Mouse (Mus musculus) kidney, adult 2 months (tissue): ENCODE data around the gene Vash1. TPM values are rescaled to one million over a fixed set of nuclear protein-coding genes. Genes with fewer than 3 reads are reported as not detected.

Experiments
- DNase-seq: peaks from one replicate; pipeline ENCODE4 v3.0.0; 2021
- H3K27ac ChIP-seq: fragments of 200-500 bp; 2 replicates; pipeline ENCODE4 v1.5.1; 2012; ENCODE audit warnings: low read depth, low read length, control low read depth, inconsistent platforms; ENCODE audit not compliant: insufficient read depth
- H3K27me3 ChIP-seq: fragments of 200-500 bp; replicated peaks from 2 replicates; pipeline ENCODE4 v1.6.1; 2012; ENCODE audit warnings: mild to moderate bottlenecking, moderate library complexity, low read length, inconsistent platforms; ENCODE audit not compliant: control insufficient read depth, insufficient read depth
- H3K36me3 ChIP-seq: fragments of 200-500 bp; 2 replicates; pipeline ENCODE4 v1.6.1; 2012; ENCODE audit warnings: mild to moderate bottlenecking, moderate library complexity, low read length, inconsistent platforms; ENCODE audit not compliant: control insufficient read depth, insufficient read depth
- H3K4me1 ChIP-seq: fragments of 200-500 bp; 2 replicates; pipeline ENCODE4 v1.6.1; 2011; ENCODE audit warnings: low read length; ENCODE audit not compliant: control insufficient read depth, insufficient read depth
- H3K4me3 ChIP-seq: fragments of 200-500 bp; 2 replicates; pipeline ENCODE4 v1.5.1; 2011; ENCODE audit warnings: mild to moderate bottlenecking, low read depth, low read length, control low read depth; ENCODE audit not compliant: insufficient read depth
- CTCF ChIP-seq: fragments of 200-500 bp; conservative IDR thresholded peaks from 2 replicates; pipeline ENCODE4 v1.5.1; 2011; ENCODE audit warnings: low read depth, mild to moderate bottlenecking, control low read depth, low read length, moderate library complexity, mixed read lengths; ENCODE audit not compliant: insufficient read depth, insufficient read length
- POLR2A ChIP-seq: fragments of 200-500 bp; IDR thresholded peaks from one replicate; pipeline ENCODE4 v1.6.1; 2011; ENCODE audit warnings: low read depth, low read length, control low read depth
- WGBS: fragments of 180-500 bp; shearing (Covaris S2); methylation state at CpG from one replicate; pipeline ENCODE4 v1.1.7; 2018; 5-methylcytosine and 5-hydroxymethylcytosine counted together
- polyA plus RNA-seq: library from polyadenylated mRNA; depleted of rRNA; stranded (reverse); fragments of >200 nt; gene quantifications from 2 replicates; pipeline ENCODE4 v1.2.3, GENCODE M21; 2012

The Vash1 gene
- polyA plus RNA-seq, 1 experiment, result 1.6 TPM

DNA sequence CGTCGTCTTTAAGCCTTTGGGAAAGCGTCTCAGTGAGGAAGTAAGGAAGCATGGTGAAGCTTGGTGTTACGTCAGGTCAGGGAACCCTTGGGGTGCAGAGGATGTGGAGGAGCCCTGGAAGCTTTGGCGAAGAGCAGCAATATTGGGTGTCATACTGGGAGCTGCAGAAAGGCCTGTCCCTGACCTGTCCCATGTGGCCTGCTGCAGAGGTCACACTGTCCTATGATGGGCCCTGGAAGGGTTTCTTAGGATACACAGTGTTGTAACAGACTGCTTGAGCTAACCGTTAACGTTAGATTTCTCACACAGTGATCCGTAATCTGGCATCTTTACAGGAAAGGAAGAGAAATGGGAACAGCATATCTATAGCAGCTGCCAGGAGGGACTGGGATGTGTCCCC lies 3.7 kb downstream of the Vash1 start:
- no peaks in the 10 kb centered on the region for H3K36me3 ChIP-seq
- DNase-seq, result no peak
- no peak overlapping the region for H3K27ac ChIP-seq
- TF ChIP-seq POLR2A (no peak), CTCF (no peak)
- 79% methylated on average over 8 of the region's 8 CpGs for whole genome bisulfite sequencing
- no peak overlapping the region for H3K4me3 ChIP-seq
- no peaks in the 10 kb centered on the region for H3K27me3 ChIP-seq
- no peaks in the 10 kb centered on the region; the same call in 1 of the 2 replicates for H3K4me1 ChIP-seq

DNA sequence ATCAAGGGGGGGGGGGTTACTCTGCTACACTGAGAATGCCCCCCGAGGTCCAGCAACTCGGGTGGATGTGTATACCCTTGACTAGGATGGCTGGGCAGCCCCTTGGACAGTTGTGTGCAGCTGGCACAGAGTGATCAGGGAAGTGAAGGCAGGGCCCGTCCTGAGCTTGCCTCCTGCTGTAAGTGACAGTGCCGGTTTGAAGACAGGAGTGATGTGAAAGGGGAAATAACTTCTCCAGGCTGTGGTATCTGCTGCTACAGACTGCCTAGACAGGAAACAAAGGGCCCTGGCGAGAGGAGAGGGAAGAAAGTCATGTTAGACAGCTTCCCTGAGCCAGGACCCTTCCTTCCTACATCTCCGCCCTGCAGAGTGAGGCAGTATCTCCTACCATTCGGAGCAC lies 5.2 kb downstream of the Vash1 start:
- H3K27me3 ChIP-seq, result no peaks in the 10 kb centered on the region
- H3K4me3 ChIP-seq, result no peak overlapping the region
- H3K4me1 ChIP-seq, result no peaks in the 10 kb centered on the region
- H3K27ac ChIP-seq, result no peak overlapping the region
- DNase-seq, result no peak
- 54% methylated on average over 7 of the region's 7 CpGs for WGBS
- no peaks in the 10 kb centered on the region for H3K36me3 ChIP-seq
- TF ChIP-seq CTCF (no peak), POLR2A (no peak)

DNA sequence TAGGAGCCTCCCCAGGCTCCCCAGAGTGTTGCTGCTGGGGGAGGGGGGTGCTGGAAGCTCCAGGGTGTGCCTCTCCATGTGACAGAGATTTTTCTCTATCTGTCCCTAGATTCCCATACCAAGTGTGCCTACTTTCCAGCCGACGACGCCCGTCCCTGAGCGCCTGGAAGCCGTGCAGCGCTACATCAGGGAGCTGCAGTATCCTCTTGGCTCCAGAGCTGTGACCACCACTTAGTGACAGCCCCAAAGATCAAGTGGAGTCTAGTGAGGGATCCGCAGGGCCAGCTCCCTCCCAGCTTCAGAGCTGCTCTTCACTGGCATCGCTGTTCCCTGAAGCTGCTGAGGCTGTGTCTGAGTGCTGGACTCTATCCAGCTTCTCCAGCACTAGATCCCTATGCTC lies 6.8 kb downstream of the Vash1 start:
- 77% methylated on average over 9 of the region's 9 CpGs for whole genome bisulfite sequencing

DNA sequence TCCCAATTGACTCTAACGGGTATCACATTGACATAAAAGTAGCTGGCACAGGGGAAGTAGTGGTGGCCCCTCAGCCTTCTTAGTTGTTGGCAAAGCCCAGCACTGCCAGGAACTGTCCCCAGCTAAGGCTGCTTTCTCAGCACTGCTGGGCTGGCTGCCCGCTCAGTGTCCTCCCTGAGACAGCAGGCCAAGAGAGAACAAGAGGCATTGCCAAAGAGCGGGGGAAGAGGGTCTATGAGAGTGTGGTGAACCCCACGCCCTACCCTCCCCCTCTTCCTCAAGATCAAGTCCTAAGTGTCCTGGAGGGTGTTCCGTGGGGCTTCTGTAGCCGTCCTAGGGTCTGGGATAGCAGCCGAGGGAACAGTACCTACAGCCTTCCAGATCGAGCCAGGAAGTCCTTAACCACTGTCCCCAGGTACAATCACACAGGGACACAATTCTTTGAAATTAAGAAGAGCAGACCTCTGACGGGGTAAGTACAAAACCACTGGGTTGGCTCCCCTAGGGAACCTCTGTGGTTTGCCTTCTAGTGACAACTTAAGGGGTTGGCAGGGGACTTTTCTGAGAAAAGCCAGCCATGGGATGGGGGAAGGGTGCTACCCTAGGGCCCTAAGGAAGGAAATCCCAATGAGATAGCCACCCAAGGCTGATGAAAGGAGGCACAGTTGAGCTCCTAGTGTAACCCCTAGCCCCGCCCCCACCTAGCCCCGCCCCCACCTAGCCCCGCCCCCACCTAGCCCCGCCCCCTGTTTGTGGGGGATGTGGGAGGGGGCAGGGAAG lies 8.2 kb downstream of the Vash1 start:
- no peak for TF ChIP-seq POLR2A
- no peak for TF ChIP-seq CTCF

More for the DNA sequence above, 6.8 kb downstream of the Vash1 start:
- TF ChIP-seq CTCF (no peak), POLR2A (no peak)
- no peak for DNase-seq
- H3K27me3 ChIP-seq, result no peaks in the 10 kb centered on the region
- no peaks in the 10 kb centered on the region for H3K4me1 ChIP-seq
- no peaks in the 10 kb centered on the region for H3K36me3 ChIP-seq
- H3K4me3 ChIP-seq, result no peak overlapping the region
- no peak overlapping the region for H3K27ac ChIP-seq

DNA sequence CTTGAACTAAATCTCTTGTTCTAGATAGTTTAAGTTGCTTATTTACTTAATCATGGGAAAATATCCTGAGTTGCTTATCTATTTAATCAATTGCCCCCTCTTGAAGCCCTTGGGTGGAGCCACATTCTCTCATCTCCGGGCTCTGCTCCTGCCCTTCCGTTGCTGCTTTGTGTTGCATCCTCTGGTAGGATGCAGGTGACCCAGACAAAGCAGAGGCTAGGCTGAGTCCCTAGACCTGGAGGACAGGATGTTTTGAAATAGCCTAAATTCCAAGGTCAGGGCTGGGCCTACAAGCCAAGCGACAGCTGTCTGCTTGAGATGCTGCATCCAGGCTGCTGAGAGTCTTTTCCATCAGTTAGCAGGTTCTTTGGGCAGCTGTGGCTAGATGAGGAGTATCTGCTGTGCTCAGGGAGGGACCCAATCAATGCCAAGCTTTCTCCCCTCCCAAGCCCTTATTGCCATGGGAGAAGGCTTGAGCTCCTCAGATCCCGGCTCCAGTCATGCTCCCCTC lies 9.0 kb downstream of the Vash1 start:
- WGBS, result 67% methylated on average over 4 of the region's 4 CpGs
- no peak for TF ChIP-seq POLR2A
- no peak for TF ChIP-seq CTCF
- no peak overlapping the region for H3K27ac ChIP-seq

More for the DNA sequence above, 8.2 kb downstream of the Vash1 start:
- H3K4me3 ChIP-seq, result no peak overlapping the region
- H3K27me3 ChIP-seq, result no peaks in the 10 kb centered on the region
- no peaks in the 10 kb centered on the region for H3K36me3 ChIP-seq
- no peaks in the 10 kb centered on the region for H3K4me1 ChIP-seq
- 64% methylated on average over 13 of the region's 13 CpGs for whole genome bisulfite sequencing
- no peak for DNase-seq
- no peak overlapping the region for H3K27ac ChIP-seq

DNA sequence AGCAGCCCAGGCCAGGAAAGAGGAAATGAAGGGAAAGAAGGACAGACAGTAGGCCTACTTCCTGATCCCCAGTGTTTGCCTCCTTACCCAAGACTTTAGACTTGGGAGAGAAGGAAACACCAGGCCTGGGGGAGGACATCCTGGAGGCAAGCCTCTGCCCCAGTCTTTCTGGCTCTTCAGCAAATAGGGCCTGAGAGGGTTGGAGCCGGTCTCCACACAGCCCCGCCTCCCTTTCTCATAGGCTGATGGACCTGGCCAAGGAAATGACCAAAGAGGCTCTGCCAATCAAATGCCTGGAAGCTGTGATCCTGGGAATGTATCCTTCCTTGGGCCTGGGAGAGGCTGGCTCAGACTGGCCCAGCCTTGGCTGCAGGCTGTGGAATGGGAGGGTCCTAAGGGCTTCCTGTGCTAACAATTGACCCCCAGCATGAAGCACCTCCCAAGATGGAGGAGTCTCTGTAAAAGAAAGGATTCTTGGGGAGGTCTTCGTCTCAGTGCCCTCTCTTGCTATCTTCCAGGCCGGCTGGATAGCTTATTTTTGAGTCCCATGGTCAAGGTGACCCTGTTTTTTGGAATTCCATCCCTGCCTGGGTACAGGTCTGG lies 9.6 kb downstream of the Vash1 start:
- Histone ChIP-seq H3K4me3 (no peak overlapping the region), H3K27me3 (no peaks in the 10 kb centered on the region), H3K36me3 (no peaks in the 10 kb centered on the region), H3K4me1 (no peaks in the 10 kb centered on the region), H3K27ac (no peak overlapping the region)
- no peak for DNase-seq
- TF ChIP-seq POLR2A, result no peak
- no peak for TF ChIP-seq CTCF
- WGBS, result 69% methylated on average over 4 of the region's 4 CpGs

More for the DNA sequence above, 9.0 kb downstream of the Vash1 start:
- Histone ChIP-seq H3K27me3 (no peaks in the 10 kb centered on the region), H3K36me3 (no peaks in the 10 kb centered on the region), H3K4me1 (no peaks in the 10 kb centered on the region), H3K4me3 (no peak overlapping the region)
- DNase-seq, result no peak

DNA sequence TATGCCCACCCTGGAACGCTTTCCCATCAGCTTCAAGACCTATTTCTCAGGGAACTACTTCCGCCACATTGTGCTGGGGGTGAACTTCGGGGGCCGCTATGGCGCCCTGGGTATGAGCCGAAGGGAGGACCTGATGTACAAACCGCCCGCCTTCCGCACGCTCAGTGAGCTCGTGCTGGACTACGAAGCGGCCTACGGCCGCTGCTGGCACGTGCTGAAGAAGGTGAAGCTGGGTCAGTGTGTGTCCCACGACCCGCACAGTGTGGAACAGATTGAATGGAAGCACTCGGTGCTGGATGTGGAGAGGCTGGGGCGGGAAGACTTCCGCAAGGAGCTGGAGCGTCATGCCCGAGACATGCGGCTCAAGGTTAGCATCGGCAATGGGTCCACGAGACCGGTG lies 10.4 kb downstream of the Vash1 start:
- WGBS, result 97% methylated on average over 27 of the region's 27 CpGs
- H3K27ac ChIP-seq, result no peak overlapping the region

More for the DNA sequence above, 10.4 kb downstream of the Vash1 start:
- Histone ChIP-seq H3K36me3 (no peaks in the 10 kb centered on the region), H3K4me3 (no peak overlapping the region), H3K27me3 (no peaks in the 10 kb centered on the region), H3K4me1 (no peaks in the 10 kb centered on the region)
- TF ChIP-seq POLR2A (no peak), CTCF (no peak)
- DNase-seq, result no peak
